Mouse (Mus musculus) C3H10T1/2 (cell line): ENCODE measurements around the gene Slc22a16. TPM values are rescaled to one million over a fixed set of nuclear protein-coding genes. Genes with fewer than 3 reads are reported as not detected.

Experiments used
- polyA plus RNA-seq, 2 experiments: library from polyadenylated mRNA; unstranded; fragments of >200 nt; fragmentation: generic; extraction: Trizol; gene quantifications; one replicate each; pipeline ENCODE4 v1.2.1; 2012; ENCODE audit warnings: missing spikeins in 2 of 2

Slc22a16 gene
- polyA plus RNA-seq, result not detected

GRCm38 (mm10) chr10:40570036-40570435 lies at the start of gene Slc22a16:
Gene Slc22a16 (plus strand): TSS chr10:40570336.

GRCm38 (mm10) chr10:40629656-40630311 lies 59.6 kb downstream of the Slc22a16 start, which contains the start of gene Ddo:
Gene Ddo (plus strand): TSS chr10:40630011.

Other genes with a start within 250 kb of the Slc22a16 start
- 10 to 100 TPM in 1 of 2 experiments, under 1 TPM in 1; 0.42 to 12.5 TPM for gene Cdk19, start 230.8 kb upstream of the Slc22a16 start, polyA plus RNA-seq
- under 1 TPM in 1 of 2 experiments, not detected in 1; 0.20 TPM for gene Ddo, start 59.7 kb downstream of the Slc22a16 start, polyA plus RNA-seq
- gene Mettl24, start 112.9 kb downstream of the Slc22a16 start, polyA plus RNA-seq, result under 1 TPM; 0.06 TPM